ENCODE assay signal across 10 mouse cellular contexts in genomic region chr7:44442407-44442821, GRCm38 (mm10). TPM values are rescaled to one million over a fixed set of nuclear protein-coding genes. Genes with fewer than 3 reads are reported as not detected.
DNase-seq lines count a peak whose midpoint lies in the region; ATAC-seq lines count a peak whose summit lies in the region.
"Had no signal": no experiment of that assay in that cellular context is flagged by ENCODE, and none has a peak within 500 bp of the region (broad histone marks: within the 10 kb centered on the region; RNA-seq: fewer than 3 reads in every experiment).

No protein-coding gene starts in this region.

- peaks cover 12% of the 10 kb centered on the region for H3K4me1 ChIP-seq in kidney, embryonic 14.5 days (ENCODE audit: control insufficient read depth, insufficient read depth, low read length)
- H3K4me1 ChIP-seq in forebrain, embryonic 13.5 days, result peaks cover 68% of the 10 kb centered on the region
- peaks cover 53% of the 10 kb centered on the region for H3K4me1 ChIP-seq in midbrain, embryonic 12.5 days

- peaks cover 77% of the 10 kb centered on the region for H3K27me3 ChIP-seq in kidney, embryonic 14.5 days (ENCODE audit: control insufficient read depth, insufficient read depth, low read length)
- no peaks in the 10 kb centered on the region for H3K27me3 ChIP-seq in forebrain, embryonic 13.5 days
- H3K27me3 ChIP-seq in midbrain, embryonic 12.5 days, result peaks cover 31% of the 10 kb centered on the region

- DNase-seq in kidney, postnatal 36 days, result no peak
- peak; percentile 78 for DNase-seq in cerebellum, adult 11-12 months
- DNase-seq in thymus, postnatal 36 days, result no peak
- no peak for DNase-seq in kidney, adult 8-10 months

- no peak overlapping the region for H3K27ac ChIP-seq in kidney, embryonic 14.5 days (ENCODE audit: low read depth, low read length)
- H3K27ac ChIP-seq in forebrain, embryonic 13.5 days, result peak overlapping the region; percentile 99
- H3K27ac ChIP-seq in midbrain, embryonic 12.5 days (replicated peaks), result peak overlapping the region; percentile 98
- H3K27ac ChIP-seq: macrophage had no signal

- H3K36me3 ChIP-seq in kidney, embryonic 14.5 days (ENCODE audit: control insufficient read depth, insufficient read depth, low read length), result no peaks in the 10 kb centered on the region
- peaks cover 30% of the 10 kb centered on the region for H3K36me3 ChIP-seq in forebrain, embryonic 13.5 days (ENCODE audit: poor library complexity, severe bottlenecking)
- peaks cover 30% of the 10 kb centered on the region for H3K36me3 ChIP-seq in midbrain, embryonic 12.5 days

- H3K4me3 ChIP-seq in kidney, embryonic 14.5 days (ENCODE audit: low read length), result peak overlapping the region; percentile 24
- H3K4me3 ChIP-seq in forebrain, embryonic 13.5 days, result peak overlapping the region; percentile 83
- H3K4me3 ChIP-seq in midbrain, embryonic 12.5 days, result peak overlapping the region; percentile 76
- H3K4me3 ChIP-seq: erythroblast, embryonic 14.5 days had no signal

- peak overlapping the region; percentile 47 for H3K9ac ChIP-seq in kidney, embryonic 14.5 days (ENCODE audit: low read depth, low read length)
- peak overlapping the region; percentile 100 for H3K9ac ChIP-seq in forebrain, embryonic 13.5 days
- H3K9ac ChIP-seq in midbrain, embryonic 12.5 days (replicated peaks), result peak overlapping the region; percentile 99

- ATAC-seq in kidney, embryonic 14.5 days (ENCODE audit: low FRiP score, low TSS enrichment), result no peak
- peak; percentile 54 for ATAC-seq in forebrain, embryonic 13.5 days
- ATAC-seq in midbrain, embryonic 12.5 days (ENCODE audit: low FRiP score, low read depth), result peak; percentile 36
- ATAC-seq in megakaryocyte progenitor cell, adult 5-6 weeks (replicated peaks; ENCODE audit: poor library complexity), result no peak

- no peaks in the 10 kb centered on the region for H3K9me3 ChIP-seq in kidney, embryonic 14.5 days (ENCODE audit: control insufficient read depth, low read length)
- H3K9me3 ChIP-seq in forebrain, embryonic 13.5 days (replicated peaks), result no peaks in the 10 kb centered on the region
- no peaks in the 10 kb centered on the region for H3K9me3 ChIP-seq in midbrain, embryonic 12.5 days

- 1% methylated on average over 12 of the region's 14 CpGs for WGBS in kidney, embryonic 14.5 days
- 0% methylated on average over 14 of the region's 14 CpGs for WGBS in forebrain, embryonic 13.5 days
- WGBS in midbrain, embryonic 12.5 days, result 1% methylated on average over 13 of the region's 14 CpGs

- peak overlapping the region; percentile 35 for H3K4me2 ChIP-seq in kidney, embryonic 14.5 days (replicated peaks; ENCODE audit: low read depth, low read length)
- peak overlapping the region; percentile 92 for H3K4me2 ChIP-seq in forebrain, embryonic 13.5 days
- H3K4me2 ChIP-seq in midbrain, embryonic 12.5 days (replicated peaks), result peak overlapping the region; percentile 90

RNA-seq across cellular contexts. Expression of gene Lrrc4b, which starts 13.6 kb away (rescaled TPM):
- 0.50 and 0.70 TPM in 2 replicates for polyA plus RNA-seq in kidney, embryonic 14.5 days (2014; fragmentation: Nextera tagmentation; extraction: Ambion mirVana)
- polyA plus RNA-seq in forebrain, embryonic 13.5 days (2015; fragmentation: Nextera tagmentation; extraction: Ambion mirVana), result 11.6 and 12.6 TPM in 2 replicates
- polyA plus RNA-seq in midbrain, embryonic 12.5 days (2016; fragmentation: Nextera tagmentation; extraction: Ambion mirVana), result 12.0 and 13.5 TPM in 2 replicates
- not detected in 2 replicates for total RNA-seq in megakaryocyte progenitor cell, adult 5-6 weeks (2015)
- not detected in 2 replicates for total RNA-seq in megakaryocyte progenitor cell, adult 5-6 weeks (2017)
- polyA plus RNA-seq: erythroblast, embryonic 14.5 days; macrophage had no signal

RNA-seq across cellular contexts. Expression of gene Aspdh, which starts 22.8 kb away (rescaled TPM):
- polyA plus RNA-seq in kidney, embryonic 14.5 days (2014; fragmentation: Nextera tagmentation; extraction: Ambion mirVana), result 0.88 and 1.6 TPM in 2 replicates
- polyA plus RNA-seq in forebrain, embryonic 13.5 days (2015; fragmentation: Nextera tagmentation; extraction: Ambion mirVana), result 3.8 and 4.0 TPM in 2 replicates
- 3.4 and 5.1 TPM in 2 replicates for polyA plus RNA-seq in midbrain, embryonic 12.5 days (2016; fragmentation: Nextera tagmentation; extraction: Ambion mirVana)
- total RNA-seq in megakaryocyte progenitor cell, adult 5-6 weeks (2015), result not detected in 2 replicates
- total RNA-seq in megakaryocyte progenitor cell, adult 5-6 weeks (2017), result not detected in 2 replicates
- polyA plus RNA-seq: macrophage had no signal

RNA-seq across cellular contexts. Expression of gene Josd2, which starts 25.4 kb away (rescaled TPM):
- 64.9 and 78.9 TPM in 2 replicates for polyA plus RNA-seq in kidney, embryonic 14.5 days (2014; fragmentation: Nextera tagmentation; extraction: Ambion mirVana)
- 49.0 and 56.1 TPM in 2 replicates for polyA plus RNA-seq in forebrain, embryonic 13.5 days (2015; fragmentation: Nextera tagmentation; extraction: Ambion mirVana)
- 56.2 and 58.1 TPM in 2 replicates for polyA plus RNA-seq in midbrain, embryonic 12.5 days (2016; fragmentation: Nextera tagmentation; extraction: Ambion mirVana)
- 27.5 and 35.2 TPM in 2 replicates for total RNA-seq in megakaryocyte progenitor cell, adult 5-6 weeks (2015)
- total RNA-seq in megakaryocyte progenitor cell, adult 5-6 weeks (2017), result 17.4 and 22.6 TPM in 2 replicates

RNA-seq across cellular contexts. Expression of gene Emc10, which starts 53.9 kb away (rescaled TPM):
- 122 and 138 TPM in 2 replicates for polyA plus RNA-seq in kidney, embryonic 14.5 days (2014; fragmentation: Nextera tagmentation; extraction: Ambion mirVana)
- polyA plus RNA-seq in forebrain, embryonic 13.5 days (2015; fragmentation: Nextera tagmentation; extraction: Ambion mirVana), result 101 and 106 TPM in 2 replicates
- 132 and 136 TPM in 2 replicates for polyA plus RNA-seq in midbrain, embryonic 12.5 days (2016; fragmentation: Nextera tagmentation; extraction: Ambion mirVana)
- total RNA-seq in megakaryocyte progenitor cell, adult 5-6 weeks (2015), result 60.6 and 62.7 TPM in 2 replicates
- total RNA-seq in megakaryocyte progenitor cell, adult 5-6 weeks (2017), result 30.4 and 38.3 TPM in 2 replicates

RNA-seq across cellular contexts. Expression of gene Fam71e1, which starts 54.0 kb away (rescaled TPM):
- polyA plus RNA-seq in kidney, embryonic 14.5 days (2014; fragmentation: Nextera tagmentation; extraction: Ambion mirVana), result 13.2 and 16.6 TPM in 2 replicates
- 30.1 and 35.0 TPM in 2 replicates for polyA plus RNA-seq in forebrain, embryonic 13.5 days (2015; fragmentation: Nextera tagmentation; extraction: Ambion mirVana)
- polyA plus RNA-seq in midbrain, embryonic 12.5 days (2016; fragmentation: Nextera tagmentation; extraction: Ambion mirVana), result 32.4 and 35.1 TPM in 2 replicates
- total RNA-seq in megakaryocyte progenitor cell, adult 5-6 weeks (2015), result 1.2 and 2.5 TPM in 2 replicates
- 0.30 and 1.7 TPM in 2 replicates for total RNA-seq in megakaryocyte progenitor cell, adult 5-6 weeks (2017)

Comparison
In these comparisons a context has a peak if more than half of its experiments do, and no peak if none do; other contexts are left out.
1. ATAC-seq: peak in forebrain, embryonic 13.5 days (single experiment) and midbrain, embryonic 12.5 days (single experiment); none in kidney, embryonic 14.5 days (single experiment) and megakaryocyte progenitor cell, adult 5-6 weeks (single experiment).
2. H3K4me2 ChIP-seq: peak in every context shown above with its lines; median percentile 92 in forebrain, embryonic 13.5 days; 90 in midbrain, embryonic 12.5 days; 35 in kidney, embryonic 14.5 days.
3. H3K4me3 ChIP-seq: peak in every context shown above with its lines; median percentile 83 in forebrain, embryonic 13.5 days; 76 in midbrain, embryonic 12.5 days; 24 in kidney, embryonic 14.5 days.
4. H3K9ac ChIP-seq: peak in every context shown above with its lines; median percentile 100 in forebrain, embryonic 13.5 days; 99 in midbrain, embryonic 12.5 days; 47 in kidney, embryonic 14.5 days.